Mouse (Mus musculus) thymus, adult 2 months (tissue): ENCODE data around the gene Ulk3.

Experiments
- CTCF ChIP-seq: fragments of 200-500 bp; IDR thresholded peaks from 2 replicates; pipeline ENCODE4 v1.5.1; 2012; ENCODE audit warnings: mild to moderate bottlenecking, control low read depth, low read length, moderate library complexity, borderline replicate concordance; ENCODE audit not compliant: control insufficient read depth, poor library complexity, insufficient read depth; ENCODE audit errors: extremely low read depth
- POLR2A ChIP-seq: fragments of 200-500 bp; IDR thresholded peaks from 2 replicates; pipeline ENCODE4 v1.6.1; 2012; ENCODE audit warnings: mild to moderate bottlenecking, low read length, control low read depth, moderate library complexity; ENCODE audit not compliant: control insufficient read depth, poor library complexity, insufficient read depth; ENCODE audit errors: extremely low read depth

GRCm38 (mm10) chr9:57577144-57577849 lies 12.0 kb upstream of the Ulk3 start:
- TF ChIP-seq CTCF (no peak), POLR2A (no peak)
